In genomic region chr11:95610391-95610902, GRCm38 (mm10) we compare ENCODE assay signal across 10 mouse cellular contexts. TPM values are rescaled to one million over a fixed set of nuclear protein-coding genes. Genes with fewer than 3 reads are reported as not detected.
A peak's percentile ranks its signal among the peaks of the same experiment; 100 is the strongest.
DNase-seq lines count a peak whose midpoint lies in the region; ATAC-seq lines count a peak whose summit lies in the region.
"Had no signal": no experiment of that assay in that cellular context is flagged by ENCODE, and none has a peak within 500 bp of the region (broad histone marks: within the 10 kb centered on the region; RNA-seq: fewer than 3 reads in every experiment).

No protein-coding gene starts in this region.

- H3K4me2 ChIP-seq in lung, embryonic 16.5 days (ENCODE audit: low read depth, low read length) = peak overlapping the region; percentile 57
- H3K4me2 ChIP-seq in forebrain, embryonic 14.5 days (ENCODE audit: low read length) = peak overlapping the region; percentile 38
- H3K4me2 ChIP-seq in limb, embryonic 13.5 days (replicated peaks) = peak overlapping the region; percentile 50
- peak overlapping the region; percentile 51 for H3K4me2 ChIP-seq in stomach, embryonic 16.5 days (ENCODE audit: low read depth, low read length)

- H3K27me3 ChIP-seq in lung, embryonic 16.5 days (ENCODE audit: control insufficient read depth, insufficient read depth, low read depth, low read length) = no peaks in the 10 kb centered on the region; the same call in 1 of the 2 replicates
- no peaks in the 10 kb centered on the region for H3K27me3 ChIP-seq in forebrain, embryonic 14.5 days (replicated peaks; ENCODE audit: control insufficient read depth, insufficient read depth, low read length)
- H3K27me3 ChIP-seq in limb, embryonic 13.5 days = peaks cover 16% of the 10 kb centered on the region; the same call in 1 of the 2 replicates
- no peaks in the 10 kb centered on the region; the same call in 1 of the 2 replicates for H3K27me3 ChIP-seq in stomach, embryonic 16.5 days (ENCODE audit: control insufficient read depth, insufficient read depth, low read length)

- H3K9me3 ChIP-seq in lung, embryonic 16.5 days (ENCODE audit: control insufficient read depth, low read length) = no peaks in the 10 kb centered on the region
- no peaks in the 10 kb centered on the region for H3K9me3 ChIP-seq in forebrain, embryonic 14.5 days (replicated peaks; ENCODE audit: control insufficient read depth, low read length)
- no peaks in the 10 kb centered on the region for H3K9me3 ChIP-seq in limb, embryonic 13.5 days
- no peaks in the 10 kb centered on the region for H3K9me3 ChIP-seq in stomach, embryonic 16.5 days (replicated peaks; ENCODE audit: control insufficient read depth, low read length)

- peak; percentile 47; the same call in 1 of the 2 replicates for ATAC-seq in lung, embryonic 16.5 days (ENCODE audit: low read depth)
- no peak for ATAC-seq in forebrain, embryonic 14.5 days
- ATAC-seq in limb, embryonic 13.5 days (ENCODE audit: low FRiP score, low read depth) = no peak; the same call in 1 of the 2 replicates
- peak; percentile 59; the same call in 1 of the 2 replicates for ATAC-seq in stomach, embryonic 16.5 days (ENCODE audit: insufficient read depth, low FRiP score)
- ATAC-seq in cerebellum, adult (ENCODE audit: insufficient number of reproducible peaks, low FRiP score, low TSS enrichment) = no peak
- ATAC-seq: inflammation-experienced regulatory T-cells, adult 6 months had no signal

- no peak for DNase-seq in lung, postnatal 14 days
- no peak for DNase-seq in forebrain, embryonic 14.5 days (ENCODE audit: low spot score)
- DNase-seq in left cerebral cortex, postnatal 36 days (ENCODE audit: low spot score in 2 of 2) = no peak
- DNase-seq: cerebellum, postnatal 10 days had no signal

- peak overlapping the region; percentile 34 for H3K4me3 ChIP-seq in lung, embryonic 16.5 days (ENCODE audit: low read length)
- H3K4me3 ChIP-seq in forebrain, embryonic 14.5 days (ENCODE audit: low read depth, low read length) = peak overlapping the region; percentile 13; the same call in 1 of the 2 replicates
- peak overlapping the region; percentile 17 for H3K4me3 ChIP-seq in limb, embryonic 13.5 days
- peak overlapping the region; percentile 29 for H3K4me3 ChIP-seq in stomach, embryonic 16.5 days (replicated peaks; ENCODE audit: low read length)

- H3K4me1 ChIP-seq in lung, embryonic 16.5 days (replicated peaks; ENCODE audit: control insufficient read depth, insufficient read depth, low read length) = peaks cover 14% of the 10 kb centered on the region; the same call in 1 of the 2 replicates
- peaks cover 3% of the 10 kb centered on the region for H3K4me1 ChIP-seq in forebrain, embryonic 14.5 days (ENCODE audit: control insufficient read depth, insufficient read depth, low read length)
- H3K4me1 ChIP-seq in limb, embryonic 13.5 days = peaks cover 42% of the 10 kb centered on the region
- H3K4me1 ChIP-seq in stomach, embryonic 16.5 days (ENCODE audit: control insufficient read depth, insufficient read depth, low read length) = peaks cover 9% of the 10 kb centered on the region

- no peaks in the 10 kb centered on the region for H3K36me3 ChIP-seq in lung, embryonic 16.5 days (ENCODE audit: control insufficient read depth, insufficient read depth, low read length)
- H3K36me3 ChIP-seq in forebrain, embryonic 14.5 days (ENCODE audit: control insufficient read depth, insufficient read depth, low read length) = no peaks in the 10 kb centered on the region
- no peaks in the 10 kb centered on the region for H3K36me3 ChIP-seq in limb, embryonic 13.5 days
- no peaks in the 10 kb centered on the region for H3K36me3 ChIP-seq in stomach, embryonic 16.5 days (ENCODE audit: control insufficient read depth, insufficient read depth, low read length)

- H3K27ac ChIP-seq in lung, embryonic 16.5 days (ENCODE audit: low read length) = no peak overlapping the region
- H3K27ac ChIP-seq in forebrain, embryonic 14.5 days (ENCODE audit: low read depth, low read length) = no peak overlapping the region
- H3K27ac ChIP-seq in limb, embryonic 13.5 days = peak overlapping the region; percentile 28; the same call in 1 of the 2 replicates
- H3K27ac ChIP-seq in stomach, embryonic 16.5 days (ENCODE audit: low read length) = peak overlapping the region; percentile 81
- H3K27ac ChIP-seq: macrophage had no signal

- intact Hi-C loops in left cerebral cortex, postnatal 36 days (cut with DNase I) = no loop called here

- 12% methylated on average over 15 of the region's 15 CpGs for WGBS in lung, embryonic 16.5 days
- 24% methylated on average over 15 of the region's 15 CpGs for WGBS in forebrain, embryonic 14.5 days
- WGBS in limb, embryonic 13.5 days = 18% methylated on average over 15 of the region's 15 CpGs
- 9% methylated on average over 15 of the region's 15 CpGs for WGBS in stomach, embryonic 16.5 days

- H3K9ac ChIP-seq in lung, embryonic 16.5 days (ENCODE audit: low read length) = 0 out of 2 replicates have a peak overlapping the region, but pooled peaks have one; percentile 8
- H3K9ac ChIP-seq in forebrain, embryonic 14.5 days (ENCODE audit: low read length) = 0 out of 2 replicates have a peak overlapping the region, but pooled peaks have one; percentile 21
- H3K9ac ChIP-seq in limb, embryonic 13.5 days = no peak overlapping the region
- H3K9ac ChIP-seq in stomach, embryonic 16.5 days (ENCODE audit: low read length) = peak overlapping the region; percentile 60

RNA-seq across cellular contexts. Expression of gene Ngfr, which starts 22.9 kb away (rescaled TPM):
- polyA plus RNA-seq in lung, embryonic 16.5 days (2015; fragmentation: Nextera tagmentation; extraction: Ambion mirVana) = 4.3 and 4.6 TPM in 2 replicates
- polyA plus RNA-seq in forebrain, embryonic 14.5 days (2014; fragmentation: Nextera tagmentation; extraction: Ambion mirVana) = 5.0 and 7.8 TPM in 2 replicates
- polyA plus RNA-seq in limb, embryonic 13.5 days (2015; fragmentation: Nextera tagmentation; extraction: Ambion mirVana) = 29.4 and 34.5 TPM in 2 replicates
- 13.2 and 15.0 TPM in 2 replicates for polyA plus RNA-seq in stomach, embryonic 16.5 days (2015; fragmentation: Nextera tagmentation; extraction: Ambion mirVana)
- total RNA-seq in left cerebral cortex, postnatal 36 days (2021) = 1 to 10 TPM in 1 of 2 experiments, under 1 TPM in 1; 0.74 to 1.7 TPM
- polyA plus RNA-seq: inflammation-experienced regulatory T-cells, adult 6 months had no signal

RNA-seq across cellular contexts. Expression of gene Phb, which starts 56.3 kb away (rescaled TPM):
- 167 and 190 TPM in 2 replicates for polyA plus RNA-seq in lung, embryonic 16.5 days (2015; fragmentation: Nextera tagmentation; extraction: Ambion mirVana)
- 215 and 222 TPM in 2 replicates for polyA plus RNA-seq in forebrain, embryonic 14.5 days (2014; fragmentation: Nextera tagmentation; extraction: Ambion mirVana)
- 217 and 221 TPM in 2 replicates for polyA plus RNA-seq in limb, embryonic 13.5 days (2015; fragmentation: Nextera tagmentation; extraction: Ambion mirVana)
- polyA plus RNA-seq in stomach, embryonic 16.5 days (2015; fragmentation: Nextera tagmentation; extraction: Ambion mirVana) = 209 and 221 TPM in 2 replicates
- total RNA-seq in left cerebral cortex, postnatal 36 days (2021) = 10 to 100 TPM; 67.1 to 85.8 TPM

Comparison
In these comparisons a context has a peak if more than half of its experiments do, and no peak if none do; other contexts are left out.
1. ATAC-seq: peak in lung, embryonic 16.5 days (single experiment) and stomach, embryonic 16.5 days (single experiment); none in forebrain, embryonic 14.5 days (single experiment), limb, embryonic 13.5 days (single experiment) and cerebellum, adult (single experiment).
2. H3K27ac ChIP-seq: peak in limb, embryonic 13.5 days (single experiment) and stomach, embryonic 16.5 days (single experiment); none in lung, embryonic 16.5 days (single experiment) and forebrain, embryonic 14.5 days (single experiment).
3. Peak in every context shown above with its lines, with median percentiles within 50 percentile points of each other: H3K4me2 ChIP-seq and H3K4me3 ChIP-seq.